ENCODE assay signal across 8 mouse cellular contexts in genomic region chr13:98924897-98925485, GRCm38 (mm10). TPM values are rescaled to one million over a fixed set of nuclear protein-coding genes. Genes with fewer than 3 reads are reported as not detected.
DNase-seq lines count a peak whose midpoint lies in the region; ATAC-seq and TF ChIP-seq lines count a peak whose summit lies in the region.

No protein-coding gene starts in this region.

- intact Hi-C loops in gastrocnemius, postnatal 36 days (cut with DNase I), result loop anchor here (5.0 kb wide), 1 partner anchor 167 kb away; no protein-coding TSS in a partner anchor

- peak overlapping the region; percentile 65 for H3K4me2 ChIP-seq in kidney, postnatal 0 days (ENCODE audit: low read length)
- H3K4me2 ChIP-seq in hindbrain, embryonic 16.5 days (ENCODE audit: low read length), result peak overlapping the region; percentile 66
- peak overlapping the region; percentile 62 for H3K4me2 ChIP-seq in midbrain, embryonic 15.5 days

- no peaks in the 10 kb centered on the region for H3K9me3 ChIP-seq in kidney, postnatal 0 days (replicated peaks; ENCODE audit: low read length)
- no peaks in the 10 kb centered on the region for H3K9me3 ChIP-seq in hindbrain, embryonic 16.5 days (ENCODE audit: control insufficient read depth, low read length)
- no peaks in the 10 kb centered on the region for H3K9me3 ChIP-seq in midbrain, embryonic 15.5 days

- H3K36me3 ChIP-seq in kidney, postnatal 0 days (ENCODE audit: insufficient read depth, low read length), result no peaks in the 10 kb centered on the region; the same call in 1 of the 2 replicates
- no peaks in the 10 kb centered on the region for H3K36me3 ChIP-seq in hindbrain, embryonic 16.5 days (ENCODE audit: control insufficient read depth, insufficient read depth, low read length)
- H3K36me3 ChIP-seq in midbrain, embryonic 15.5 days (replicated peaks), result no peaks in the 10 kb centered on the region

- peak overlapping the region; percentile 100 for H3K9ac ChIP-seq in kidney, postnatal 0 days (ENCODE audit: low read depth, low read length)
- peak overlapping the region; percentile 100 for H3K9ac ChIP-seq in hindbrain, embryonic 16.5 days (ENCODE audit: low read depth, low read length)
- H3K9ac ChIP-seq in midbrain, embryonic 15.5 days, result peak overlapping the region; percentile 100

- 7% methylated on average over 11 of the region's 11 CpGs for WGBS in kidney, postnatal 0 days
- 8% methylated on average over 11 of the region's 11 CpGs for WGBS in hindbrain, embryonic 16.5 days
- 9% methylated on average over 11 of the region's 11 CpGs for WGBS in midbrain, embryonic 15.5 days

- no peak for DNase-seq in kidney, postnatal 0 days (ENCODE audit: low spot score)
- DNase-seq in kidney, postnatal 10 days, result no peak
- DNase-seq in embryo, embryonic 11.5 days (ENCODE audit: low read depth, low spot score), result peak; percentile 20
- no peak for DNase-seq in urinary bladder, postnatal 14 days (ENCODE audit: low spot score)
- DNase-seq in gastrocnemius, postnatal 36 days, result no peak
- DNase-seq in thymus, adult 18-20 months, result no peak

- H3K4me1 ChIP-seq in kidney, postnatal 0 days (replicated peaks; ENCODE audit: insufficient read depth, low read length), result 0 out of 2 replicates have a peak, but pooled peaks cover 5% of the 10 kb centered on the region
- peaks cover 17% of the 10 kb centered on the region for H3K4me1 ChIP-seq in hindbrain, embryonic 16.5 days (ENCODE audit: control insufficient read depth, insufficient read depth, low read depth, low read length)
- peaks cover 35% of the 10 kb centered on the region for H3K4me1 ChIP-seq in midbrain, embryonic 15.5 days

- peak overlapping the region; percentile 100 for H3K4me3 ChIP-seq in kidney, postnatal 0 days (replicated peaks; ENCODE audit: low read depth, low read length)
- H3K4me3 ChIP-seq in hindbrain, embryonic 16.5 days (ENCODE audit: low read length), result peak overlapping the region; percentile 100
- H3K4me3 ChIP-seq in midbrain, embryonic 15.5 days, result peak overlapping the region; percentile 92

- H3K27ac ChIP-seq in kidney, postnatal 0 days, result peak overlapping the region; percentile 99
- H3K27ac ChIP-seq in hindbrain, embryonic 16.5 days (ENCODE audit: low read depth, low read length), result peak overlapping the region; percentile 99; the same call in 1 of the 2 replicates
- H3K27ac ChIP-seq in midbrain, embryonic 15.5 days, result peak overlapping the region; percentile 98

- H3K27me3 ChIP-seq in kidney, postnatal 0 days (ENCODE audit: insufficient read depth, low read length), result no peaks in the 10 kb centered on the region
- no peaks in the 10 kb centered on the region for H3K27me3 ChIP-seq in hindbrain, embryonic 16.5 days (replicated peaks; ENCODE audit: control insufficient read depth, insufficient read depth, low read length)
- H3K27me3 ChIP-seq in midbrain, embryonic 15.5 days (replicated peaks), result no peaks in the 10 kb centered on the region

- no peak for ATAC-seq in kidney, postnatal 0 days (replicated peaks; ENCODE audit: low FRiP score, low read depth)
- no peak for ATAC-seq in hindbrain, embryonic 16.5 days
- no peak for ATAC-seq in midbrain, embryonic 15.5 days (replicated peaks)

- TF ChIP-seq CTCF in kidney, postnatal 0 days (IDR thresholded peaks at IDR 0.05; ENCODE audit: low read depth), result no peak

RNA-seq across cellular contexts. Expression of gene Tnpo1, which starts 1.2 kb away (rescaled TPM):
- polyA plus RNA-seq in kidney, postnatal 0 days (2015; fragmentation: Nextera tagmentation; extraction: Ambion mirVana), result 37.8 and 39.0 TPM in 2 replicates
- polyA plus RNA-seq in hindbrain, embryonic 16.5 days (2015; fragmentation: Nextera tagmentation; extraction: Ambion mirVana), result 36.2 and 41.4 TPM in 2 replicates
- polyA plus RNA-seq in midbrain, embryonic 15.5 days (2015; fragmentation: Nextera tagmentation; extraction: Ambion mirVana), result 51.3 and 53.9 TPM in 2 replicates
- 10 to 100 TPM; 29.3 to 30.8 TPM for total RNA-seq in gastrocnemius, postnatal 36 days (2021)

RNA-seq across cellular contexts. Expression of gene 1700024P04Rik, which starts 59.4 kb away (rescaled TPM):
- polyA plus RNA-seq in kidney, postnatal 0 days (2015; fragmentation: Nextera tagmentation; extraction: Ambion mirVana), result not detected in 2 replicates
- not detected in 2 replicates for polyA plus RNA-seq in hindbrain, embryonic 16.5 days (2015; fragmentation: Nextera tagmentation; extraction: Ambion mirVana)
- polyA plus RNA-seq in midbrain, embryonic 15.5 days (2015; fragmentation: Nextera tagmentation; extraction: Ambion mirVana), result not detected in 2 replicates
- not detected for total RNA-seq in gastrocnemius, postnatal 36 days (2021)
